ENCODE assay signal across 11 mouse cellular contexts in genomic region chr9:65019146-65019545, GRCm38 (mm10). TPM values are rescaled to one million over a fixed set of nuclear protein-coding genes. Genes with fewer than 3 reads are reported as not detected.
DNase-seq lines count a peak whose midpoint lies in the region; ATAC-seq and TF ChIP-seq lines count a peak whose summit lies in the region.
"Had no signal": no experiment of that assay in that cellular context is flagged by ENCODE, and none has a peak within 500 bp of the region (broad histone marks: within the 10 kb centered on the region; RNA-seq: fewer than 3 reads in every experiment).

No protein-coding gene starts in this region.

- ATAC-seq in lung, embryonic 14.5 days (ENCODE audit: insufficient read depth): no peak
- no peak for ATAC-seq in forebrain, embryonic 16.5 days
- ATAC-seq in liver, embryonic 16.5 days (ENCODE audit: low read depth): no peak
- no peak for ATAC-seq in neural tube, embryonic 15.5 days (ENCODE audit: low FRiP score)

- H3K36me3 ChIP-seq in lung, embryonic 14.5 days (ENCODE audit: insufficient read depth): no peaks in the 10 kb centered on the region
- H3K36me3 ChIP-seq in forebrain, embryonic 16.5 days (ENCODE audit: control insufficient read depth, insufficient read depth): no peaks in the 10 kb centered on the region
- no peaks in the 10 kb centered on the region for H3K36me3 ChIP-seq in liver, embryonic 16.5 days (ENCODE audit: control insufficient read depth, insufficient read depth)
- H3K36me3 ChIP-seq in neural tube, embryonic 15.5 days: no peaks in the 10 kb centered on the region

- no peak for TF ChIP-seq POLR2A in lung, adult 2 months (IDR thresholded peaks at IDR 0.05; ENCODE audit: borderline replicate concordance, extremely low read depth, low read depth, low read length)

- no peaks in the 10 kb centered on the region for H3K27me3 ChIP-seq in lung, embryonic 14.5 days (ENCODE audit: insufficient read depth, low read length)
- H3K27me3 ChIP-seq in forebrain, embryonic 16.5 days (replicated peaks; ENCODE audit: control insufficient read depth, insufficient read depth, low read length): no peaks in the 10 kb centered on the region
- H3K27me3 ChIP-seq in liver, embryonic 16.5 days (ENCODE audit: control insufficient read depth, insufficient read depth, low read depth, low read length): no peaks in the 10 kb centered on the region
- no peaks in the 10 kb centered on the region for H3K27me3 ChIP-seq in neural tube, embryonic 15.5 days (replicated peaks)

- no peak overlapping the region for H3K4me3 ChIP-seq in lung, embryonic 14.5 days (ENCODE audit: low read depth, low read length)
- H3K4me3 ChIP-seq in lung, adult 2 months (replicated peaks; ENCODE audit: extremely low read depth, low read depth, low read length): no peak overlapping the region
- H3K4me3 ChIP-seq in forebrain, embryonic 16.5 days (replicated peaks; ENCODE audit: low read length): no peak overlapping the region
- peak overlapping the region; percentile 89 for H3K4me3 ChIP-seq in liver, embryonic 16.5 days (ENCODE audit: low read depth, low read length)
- no peak overlapping the region; the same call in 1 of the 2 replicates for H3K4me3 ChIP-seq in neural tube, embryonic 15.5 days (replicated peaks)

- H3K9ac ChIP-seq in lung, embryonic 14.5 days: no peak overlapping the region
- no peak overlapping the region for H3K9ac ChIP-seq in forebrain, embryonic 16.5 days (replicated peaks; ENCODE audit: low read depth, low read length)
- H3K9ac ChIP-seq in liver, embryonic 16.5 days (ENCODE audit: low read depth, low read length): peak overlapping the region; percentile 25; the same call in 1 of the 2 replicates
- H3K9ac ChIP-seq in neural tube, embryonic 15.5 days (replicated peaks): no peak overlapping the region

- peak; percentile 33 for DNase-seq in lung, embryonic 14.5 days
- no peak for DNase-seq in lung, adult 2 months
- no peak for DNase-seq in thymus, postnatal 4 days
- no peak for DNase-seq in left cerebral cortex, adult 8-10 months (ENCODE audit: low spot score in 2 of 2)
- DNase-seq: adrenal gland, postnatal 36 days; cerebellum, postnatal 25 days; kidney, postnatal 25 days; spleen, adult 18-20 months had no signal

- H3K4me1 ChIP-seq in lung, embryonic 14.5 days (ENCODE audit: insufficient read depth): peaks cover 17% of the 10 kb centered on the region
- peaks cover 27% of the 10 kb centered on the region for H3K4me1 ChIP-seq in lung, adult 2 months (ENCODE audit: control insufficient read depth, insufficient read depth, low read length)
- H3K4me1 ChIP-seq in forebrain, embryonic 16.5 days (replicated peaks; ENCODE audit: control insufficient read depth, insufficient read depth, low read length): peaks cover 60% of the 10 kb centered on the region
- peaks cover 49% of the 10 kb centered on the region for H3K4me1 ChIP-seq in liver, embryonic 16.5 days (ENCODE audit: control insufficient read depth, low read depth, low read length)
- peaks cover 69% of the 10 kb centered on the region for H3K4me1 ChIP-seq in neural tube, embryonic 15.5 days

- H3K9me3 ChIP-seq in lung, embryonic 14.5 days (ENCODE audit: low read depth, low read length): no peaks in the 10 kb centered on the region
- H3K9me3 ChIP-seq in forebrain, embryonic 16.5 days (ENCODE audit: control insufficient read depth, low read length): no peaks in the 10 kb centered on the region
- no peaks in the 10 kb centered on the region for H3K9me3 ChIP-seq in liver, embryonic 16.5 days (replicated peaks; ENCODE audit: control insufficient read depth, low read length)
- no peaks in the 10 kb centered on the region for H3K9me3 ChIP-seq in neural tube, embryonic 15.5 days (replicated peaks)

- H3K4me2 ChIP-seq in lung, embryonic 14.5 days: peak overlapping the region; percentile 83; the same call in 1 of the 2 replicates
- H3K4me2 ChIP-seq in forebrain, embryonic 16.5 days (ENCODE audit: low read length): peak overlapping the region; percentile 58
- H3K4me2 ChIP-seq in liver, embryonic 16.5 days (ENCODE audit: low read depth, low read length): peak overlapping the region; percentile 82
- H3K4me2 ChIP-seq in neural tube, embryonic 15.5 days: peak overlapping the region; percentile 67

- no peak for TF ChIP-seq CTCF in lung, embryonic 14.5 days (IDR thresholded peaks at IDR 0.05; ENCODE audit: low read depth)
- TF ChIP-seq CTCF in lung, adult 2 months (IDR thresholded peaks at IDR 0.05; ENCODE audit: insufficient read depth, low read length): no peak

- 9% methylated on average over 3 of the region's 3 CpGs for WGBS in lung, embryonic 14.5 days
- WGBS in lung, adult 2 months: 40% methylated on average over 3 of the region's 3 CpGs
- 46% methylated on average over 3 of the region's 3 CpGs for WGBS in forebrain, embryonic 16.5 days
- WGBS in liver, embryonic 16.5 days (ENCODE audit: insufficient replicate concordance): 33% methylated on average over 3 of the region's 3 CpGs
- 45% methylated on average over 3 of the region's 3 CpGs for WGBS in neural tube, embryonic 15.5 days

- no peak overlapping the region for H3K27ac ChIP-seq in lung, embryonic 14.5 days (ENCODE audit: low read depth)
- no peak overlapping the region for H3K27ac ChIP-seq in forebrain, embryonic 16.5 days (ENCODE audit: low read length)
- peak overlapping the region; percentile 73 for H3K27ac ChIP-seq in liver, embryonic 16.5 days (ENCODE audit: low read length)
- H3K27ac ChIP-seq in neural tube, embryonic 15.5 days (replicated peaks): no peak overlapping the region

RNA-seq across cellular contexts. Expression of gene Hacd3, which starts 2.3 kb away (rescaled TPM):
- 69.4 and 72.2 TPM in 2 replicates for polyA plus RNA-seq in lung, embryonic 14.5 days (2014; fragmentation: Nextera tagmentation; extraction: Ambion mirVana)
- polyA plus RNA-seq in lung, adult 2 months (2012; rRNA removed): 49.0 and 54.7 TPM in 2 replicates
- 202 and 214 TPM in 2 replicates for polyA plus RNA-seq in forebrain, embryonic 16.5 days (2015; fragmentation: Nextera tagmentation; extraction: Ambion mirVana)
- 63.3 and 68.4 TPM in 2 replicates for polyA plus RNA-seq in liver, embryonic 16.5 days (2015; fragmentation: Nextera tagmentation; extraction: Ambion mirVana)
- 216 and 238 TPM in 2 replicates for polyA plus RNA-seq in neural tube, embryonic 15.5 days (2015; fragmentation: Nextera tagmentation; extraction: Ambion mirVana)
- total RNA-seq in left cerebral cortex, adult 8-10 months (2022): 100 to 1,000 TPM; 136 to 151 (median 147) TPM

RNA-seq across cellular contexts. Expression of gene Dpp8, which starts 13.1 kb away (rescaled TPM):
- polyA plus RNA-seq in lung, embryonic 14.5 days (2014; fragmentation: Nextera tagmentation; extraction: Ambion mirVana): 31.7 and 34.8 TPM in 2 replicates
- polyA plus RNA-seq in lung, adult 2 months (2012; rRNA removed): 44.8 and 76.3 TPM in 2 replicates
- 46.4 and 48.7 TPM in 2 replicates for polyA plus RNA-seq in forebrain, embryonic 16.5 days (2015; fragmentation: Nextera tagmentation; extraction: Ambion mirVana)
- 18.8 and 20.1 TPM in 2 replicates for polyA plus RNA-seq in liver, embryonic 16.5 days (2015; fragmentation: Nextera tagmentation; extraction: Ambion mirVana)
- 31.2 and 32.9 TPM in 2 replicates for polyA plus RNA-seq in neural tube, embryonic 15.5 days (2015; fragmentation: Nextera tagmentation; extraction: Ambion mirVana)
- total RNA-seq in left cerebral cortex, adult 8-10 months (2022): 100 to 1,000 TPM; 152 to 168 (median 161) TPM

RNA-seq across cellular contexts. Expression of gene Ints14, which starts 58.4 kb away (rescaled TPM):
- polyA plus RNA-seq in lung, embryonic 14.5 days (2014; fragmentation: Nextera tagmentation; extraction: Ambion mirVana): 64.1 and 66.0 TPM in 2 replicates
- 9.5 and 14.4 TPM in 2 replicates for polyA plus RNA-seq in lung, adult 2 months (2012; rRNA removed)
- 43.2 and 48.1 TPM in 2 replicates for polyA plus RNA-seq in forebrain, embryonic 16.5 days (2015; fragmentation: Nextera tagmentation; extraction: Ambion mirVana)
- polyA plus RNA-seq in liver, embryonic 16.5 days (2015; fragmentation: Nextera tagmentation; extraction: Ambion mirVana): 19.1 and 20.9 TPM in 2 replicates
- 32.2 and 38.6 TPM in 2 replicates for polyA plus RNA-seq in neural tube, embryonic 15.5 days (2015; fragmentation: Nextera tagmentation; extraction: Ambion mirVana)
- total RNA-seq in left cerebral cortex, adult 8-10 months (2022): 10 to 100 TPM; 17.7 to 20.8 (median 18.8) TPM
